Mouse (Mus musculus) right cerebral cortex, adult 2 months (tissue): Measurements from ENCODE around the gene Olfr1305.

ENCODE experiments used
- DNase-seq, 2 experiments: peaks; one replicate each; pipeline ENCODE4 v3.0.0; 2021 to 2022; ENCODE audit warnings: low spot score in 2 of 2

Olfr1305 gene

DNA sequence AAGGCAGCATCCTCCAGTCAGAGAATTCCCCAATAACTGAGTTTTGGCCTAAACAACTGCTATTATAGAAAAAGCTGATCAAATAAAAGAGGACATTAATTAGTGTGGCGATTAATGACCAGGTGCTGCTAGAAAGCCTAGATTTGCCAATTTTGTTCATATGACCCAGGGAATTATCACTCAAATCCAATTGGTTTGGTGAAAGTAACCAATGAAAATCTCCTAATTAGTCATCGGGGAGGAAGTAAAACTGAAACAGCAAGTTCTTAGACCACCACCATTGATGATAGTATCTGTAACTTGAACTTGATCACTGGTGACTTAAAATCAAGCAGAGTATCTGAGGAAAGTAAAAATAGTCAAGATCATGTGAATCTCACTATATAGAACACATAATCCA lies at the start of gene Olfr1305:
Gene Olfr1305 (minus strand): TSS at position 101 of the 400 bp plus-strand sequence.
- no peak for DNase-seq

GRCm38 (mm10) chr2:111916171-111916570 lies 39.2 kb upstream of the Olfr1305 start, which contains the start of gene Olfr1306:
TSS of gene Olfr1306 (minus strand) at chr2:111916271.
- DNase-seq = no peak

DNA sequence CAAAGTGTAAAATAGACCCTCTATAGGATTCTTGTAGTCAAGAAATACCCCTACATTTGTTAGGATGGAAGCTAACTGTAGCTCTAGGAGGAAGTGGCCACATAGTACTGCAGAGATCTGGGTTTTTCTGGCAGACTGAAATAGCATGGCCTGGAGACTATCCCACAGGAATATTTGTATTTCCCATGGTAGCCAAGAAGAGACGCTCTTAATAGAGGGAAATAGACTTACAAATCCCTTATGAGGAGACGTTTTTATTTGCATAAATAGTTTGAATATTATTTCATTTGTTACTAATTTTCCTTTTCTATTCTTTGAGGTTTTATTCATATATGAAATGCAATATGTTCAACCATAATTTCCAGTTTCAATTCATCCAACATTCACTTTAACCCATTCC lies 56.7 kb downstream of the Olfr1305 start, which contains the start of gene Olfr1303:
Gene Olfr1303 (minus strand): TSS at position 101 of the 400 bp plus-strand sequence.
- no peak for DNase-seq
